Mouse (Mus musculus) heart, postnatal 14 days (tissue): Measurements from ENCODE around the gene Pkd1l2. TPM values are rescaled to one million over a fixed set of nuclear protein-coding genes. Genes with fewer than 3 reads are reported as not detected.

ENCODE experiments used
- DNase-seq, 2 experiments: peaks; one replicate each; pipeline ENCODE4 v3.0.0; 2021 to 2022
- intact Hi-C: fragments of 180-260 bp; cut with DNase I; formaldehyde crosslinking; loops from one replicate; pipeline ENCODE4 v1.15.1; 2025
- total RNA-seq, 2 experiments: library from RNA; stranded (reverse); gene quantifications; 2 replicates each; pipeline ENCODE4 v1.2.3; 2021

Pkd1l2 gene
- total RNA-seq, 2 experiments from 2014 or later, result not detected

DNA sequence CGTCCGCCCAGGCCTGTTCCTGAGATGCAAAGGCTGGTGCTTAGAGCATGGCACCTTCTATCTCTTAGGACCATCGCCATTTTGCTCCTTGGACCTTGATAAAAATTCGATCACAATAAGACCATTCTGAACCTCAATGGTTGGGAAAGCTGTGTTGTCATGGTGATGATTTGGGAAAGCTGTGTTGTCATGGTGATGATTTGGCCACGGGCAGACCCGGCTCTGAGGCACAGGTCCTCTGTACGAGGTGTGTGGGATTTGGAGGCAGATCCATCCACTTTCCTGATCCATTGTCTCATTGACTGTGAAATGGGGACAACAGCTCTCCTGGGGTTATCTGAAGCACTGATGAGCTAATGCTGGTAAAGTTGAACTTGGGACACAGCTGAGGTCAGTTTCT, 42.4 kb downstream of the Pkd1l2 start:
- no peak for DNase-seq
- intact Hi-C loops, result no loop called here

DNA sequence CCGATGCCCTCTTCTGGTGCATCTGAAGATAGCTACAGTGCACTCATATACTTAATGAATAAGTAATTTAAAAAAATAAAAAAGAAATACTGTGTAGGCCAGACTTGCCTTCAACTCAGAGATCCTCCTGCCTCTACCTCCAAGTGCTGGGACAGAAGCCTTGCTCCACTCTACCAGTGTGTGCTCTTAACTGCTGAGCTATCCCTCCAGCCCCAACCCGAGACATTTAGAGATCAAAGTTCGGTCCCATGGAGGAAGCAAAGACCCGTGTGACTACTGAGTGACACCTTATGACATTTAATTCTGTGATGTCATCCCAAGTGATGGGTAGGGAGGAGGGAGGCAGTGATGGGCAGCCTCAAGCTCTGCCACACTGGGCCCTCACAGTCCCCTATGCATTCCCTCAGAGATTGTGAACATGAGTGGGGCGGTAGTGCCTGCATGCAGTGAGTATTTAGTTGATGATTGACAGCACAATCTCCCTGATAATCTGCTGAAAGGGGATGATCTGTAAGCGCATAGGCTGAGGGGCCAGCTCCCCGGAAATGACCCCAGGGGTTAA, 44.8 kb downstream of the Pkd1l2 start:
- DNase-seq, result no peak
- intact Hi-C loops, result no loop called here

DNA sequence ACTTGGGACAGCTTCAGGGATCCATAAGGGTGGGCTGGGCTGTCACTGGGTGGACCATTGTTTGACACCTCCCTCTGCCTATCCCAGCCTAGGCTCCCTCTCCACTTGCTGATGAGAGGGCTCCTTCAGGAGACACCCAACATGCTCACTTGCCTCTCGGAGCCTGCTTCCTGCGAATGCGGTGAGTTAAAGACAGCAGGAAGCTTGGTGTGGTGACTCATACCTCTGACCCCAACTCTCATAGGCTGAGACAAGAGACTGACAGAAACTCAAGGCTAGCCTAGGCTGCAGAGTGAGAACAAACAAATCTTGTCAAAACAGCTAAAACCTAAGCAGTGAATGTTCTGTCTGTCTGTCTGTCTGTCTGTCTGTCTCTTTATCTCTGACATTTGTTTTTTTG, 48.9 kb downstream of the Pkd1l2 start:
- intact Hi-C loops, result no loop called here
- no peak for DNase-seq

DNA sequence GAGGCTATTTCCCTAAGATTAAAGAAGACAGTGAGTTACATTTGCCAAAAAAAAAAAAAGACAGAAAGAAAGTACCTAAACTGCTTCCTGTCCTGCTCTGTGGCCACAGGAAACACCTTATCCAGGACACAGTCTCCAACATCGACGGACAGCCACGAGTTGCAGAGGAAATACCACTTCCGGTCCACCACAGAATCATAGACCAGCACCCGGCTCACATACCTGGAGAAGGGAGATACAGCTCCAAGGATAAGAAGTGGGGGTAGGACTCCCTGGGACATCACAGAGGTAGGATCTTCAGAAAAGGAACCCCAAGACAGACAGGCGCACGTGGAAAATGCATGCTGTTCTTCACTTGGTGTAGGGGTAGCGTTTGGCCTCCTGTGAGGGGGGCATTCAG, 49.6 kb downstream of the Pkd1l2 start:
- no peak for DNase-seq
- intact Hi-C loops, result no loop called here

DNA sequence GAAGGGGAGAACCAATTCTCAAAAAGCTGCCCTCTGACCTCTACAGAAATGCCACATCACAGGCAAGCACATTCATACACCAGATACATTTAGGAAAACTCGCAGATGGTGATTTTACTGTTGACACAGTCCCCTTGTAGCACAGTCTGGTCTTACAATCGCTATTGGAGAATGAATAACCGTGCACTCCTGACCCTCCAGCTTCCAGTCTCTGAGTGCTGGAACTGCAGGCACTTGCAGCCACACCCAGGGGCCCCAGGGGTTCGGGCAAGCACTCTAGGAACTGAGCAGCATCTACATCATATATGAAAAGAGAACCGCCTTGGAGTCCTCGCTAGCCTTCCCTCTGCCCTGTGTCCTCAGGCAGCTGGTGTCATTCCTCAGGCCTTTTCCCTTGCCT, 50.8 kb downstream of the Pkd1l2 start:
- DNase-seq, result no peak
- intact Hi-C loops, result no loop called here

DNA sequence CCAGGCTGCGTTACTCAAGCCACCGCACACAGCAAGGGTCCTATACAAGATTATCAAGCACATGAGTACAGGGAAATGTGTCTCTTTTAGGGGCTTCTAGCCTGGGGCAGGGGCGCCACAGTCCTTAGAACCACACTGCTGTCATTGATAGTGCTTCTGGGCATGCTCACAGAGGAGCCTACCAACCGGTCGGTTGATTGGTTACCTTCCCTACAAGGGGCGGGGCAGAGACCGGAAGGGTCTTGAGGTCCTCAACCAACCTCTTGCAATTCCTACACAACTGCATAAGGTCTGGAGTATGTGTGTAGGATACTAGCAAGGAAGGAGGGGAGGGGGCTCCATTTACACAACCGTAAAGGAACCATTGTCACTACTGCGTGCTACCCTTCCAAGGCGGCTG, 53.6 kb downstream of the Pkd1l2 start:
- DNase-seq, result no peak
- intact Hi-C loops, result no loop called here

DNA sequence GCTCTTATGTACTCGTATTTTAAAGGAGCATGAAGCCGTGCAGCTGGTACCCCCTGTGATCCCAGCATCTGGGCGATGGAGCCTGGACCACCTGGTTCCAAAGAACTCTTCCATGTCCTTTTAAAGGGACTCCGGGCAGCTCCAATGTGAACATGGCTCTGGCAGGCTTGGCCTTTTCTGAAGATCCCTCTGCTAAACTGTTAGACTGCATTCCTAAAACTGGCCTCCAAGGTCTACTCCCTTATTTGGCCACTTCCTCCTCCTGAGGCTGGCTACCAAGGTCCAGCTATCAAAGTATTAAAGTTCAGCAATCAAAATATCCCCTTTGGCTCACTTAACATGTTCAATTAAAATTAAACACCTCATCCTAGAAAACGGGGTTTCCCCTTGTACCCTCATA, 54.6 kb downstream of the Pkd1l2 start:
- no peak for DNase-seq
- intact Hi-C loops, result no loop called here

DNA sequence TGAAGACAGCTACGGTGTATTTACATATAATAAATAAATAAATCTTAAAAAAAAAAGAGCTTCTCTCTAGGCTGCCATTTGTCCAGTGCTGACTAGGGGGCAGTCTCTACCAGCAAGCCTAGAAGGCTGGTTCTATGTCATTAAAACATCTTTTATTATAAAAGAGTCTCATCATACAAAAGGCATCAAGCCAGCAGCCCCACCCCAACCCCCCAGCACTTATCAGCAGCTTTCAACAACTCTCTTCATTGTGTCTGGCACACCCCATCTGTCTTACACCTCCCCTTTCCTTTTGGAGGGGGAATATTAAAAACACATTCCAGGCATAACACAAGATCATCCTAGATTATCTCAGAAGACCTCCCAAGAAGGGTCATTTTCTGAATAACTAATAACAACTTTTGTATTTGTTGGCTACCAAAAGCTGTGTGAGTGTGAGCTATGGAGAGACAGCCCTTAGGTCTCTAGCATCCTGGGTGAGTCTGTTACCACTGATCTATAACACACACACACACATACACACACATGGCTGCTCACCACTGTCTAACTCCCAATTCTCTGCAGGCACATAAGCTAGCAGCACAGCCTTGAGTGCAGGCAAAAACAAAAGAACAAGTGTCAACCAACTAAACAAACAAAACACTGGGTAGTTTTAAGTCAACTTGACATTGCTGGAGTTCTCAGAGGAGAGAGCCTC, 59.8 kb downstream of the Pkd1l2 start:
- intact Hi-C loops, result no loop called here
- peak in 1 of 2 experiments; percentile 17 for DNase-seq

DNA sequence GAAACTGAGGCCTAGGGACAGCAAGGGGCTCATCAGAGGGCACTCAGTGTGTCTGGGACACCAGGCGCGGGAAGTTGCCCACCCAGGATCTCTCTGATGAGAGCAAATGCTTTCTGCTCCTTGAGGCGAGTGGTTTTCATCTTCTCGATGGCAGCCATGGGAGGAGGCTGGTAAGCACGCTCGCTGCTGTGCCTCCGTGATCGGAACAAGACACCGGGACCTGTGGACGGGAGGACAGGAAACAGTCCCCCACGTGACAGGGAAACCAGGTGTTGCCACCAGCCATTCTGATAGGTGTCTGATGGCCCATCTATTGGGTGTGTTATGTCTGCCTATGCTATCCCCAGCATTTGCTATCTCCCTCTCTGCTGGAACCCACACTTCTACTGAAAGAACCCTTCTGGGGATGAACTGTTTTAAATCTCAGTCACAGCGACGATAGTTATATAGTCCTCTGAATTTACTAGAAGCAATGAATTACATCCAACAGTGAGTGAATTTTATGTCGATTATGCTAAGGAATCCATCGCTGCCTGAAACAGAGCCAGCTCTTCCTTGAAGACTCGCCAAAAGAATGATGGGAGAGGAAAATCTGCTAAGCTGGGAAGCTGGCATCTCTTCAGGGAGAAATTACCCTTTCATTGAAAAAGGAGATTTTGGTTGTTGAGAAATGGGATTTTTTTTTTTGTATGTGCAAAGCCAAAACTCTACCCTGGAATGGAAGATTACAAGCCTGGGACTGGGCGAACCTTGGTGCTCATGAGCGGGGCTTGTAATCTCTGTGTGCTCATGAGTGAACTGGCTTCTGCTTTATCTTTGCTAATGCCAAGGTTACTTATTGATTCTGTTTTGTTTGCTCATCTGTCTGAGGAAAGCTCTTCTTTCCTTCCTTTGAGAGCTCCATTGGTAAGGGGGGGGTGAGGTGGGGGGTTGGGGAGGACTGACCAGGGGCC, 62.6 kb downstream of the Pkd1l2 start:
- DNase-seq, result no peak
- intact Hi-C loops, result no loop called here

DNA sequence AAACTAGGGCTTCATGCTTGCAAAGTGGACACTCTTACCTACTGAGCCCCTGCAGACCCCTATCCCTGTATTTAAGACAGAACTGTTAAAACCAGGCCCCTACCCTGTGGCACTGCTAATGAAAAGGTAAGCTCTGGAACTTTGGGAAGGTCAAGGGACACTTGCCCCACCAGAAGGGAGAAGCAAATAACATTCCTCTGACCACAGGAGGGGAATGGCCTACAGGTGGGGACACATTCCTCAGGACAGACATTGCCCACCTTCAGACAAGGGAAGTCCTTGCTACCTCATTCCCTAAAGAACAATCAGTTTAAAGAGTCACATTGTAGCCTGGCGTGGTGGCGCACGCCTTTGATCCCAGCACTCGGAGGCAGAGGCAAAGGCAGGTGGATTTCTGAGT, 64.4 kb downstream of the Pkd1l2 start:
- DNase-seq, result no peak
- intact Hi-C loops, result no loop called here

DNA sequence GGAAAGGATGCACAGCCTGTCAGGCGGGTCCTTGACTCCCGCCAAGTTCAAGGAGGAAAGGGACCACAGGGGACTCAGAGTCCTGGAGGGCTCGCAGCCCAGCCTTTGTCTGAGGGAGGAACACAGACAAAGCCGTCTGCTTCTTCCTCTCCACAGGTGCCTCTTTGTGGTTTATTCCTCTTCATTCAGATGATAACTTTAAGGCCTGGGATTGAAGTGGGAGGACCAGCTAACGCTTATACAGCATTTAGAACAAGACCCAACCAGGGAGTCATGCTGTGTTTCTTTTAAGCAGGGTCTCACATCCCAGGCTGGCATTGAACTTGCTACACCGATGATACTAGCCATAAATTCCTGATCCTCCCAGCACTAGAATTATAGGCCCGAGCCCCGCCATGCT, 65.2 kb downstream of the Pkd1l2 start:
- DNase-seq, result no peak
- intact Hi-C loops, result no loop called here

DNA sequence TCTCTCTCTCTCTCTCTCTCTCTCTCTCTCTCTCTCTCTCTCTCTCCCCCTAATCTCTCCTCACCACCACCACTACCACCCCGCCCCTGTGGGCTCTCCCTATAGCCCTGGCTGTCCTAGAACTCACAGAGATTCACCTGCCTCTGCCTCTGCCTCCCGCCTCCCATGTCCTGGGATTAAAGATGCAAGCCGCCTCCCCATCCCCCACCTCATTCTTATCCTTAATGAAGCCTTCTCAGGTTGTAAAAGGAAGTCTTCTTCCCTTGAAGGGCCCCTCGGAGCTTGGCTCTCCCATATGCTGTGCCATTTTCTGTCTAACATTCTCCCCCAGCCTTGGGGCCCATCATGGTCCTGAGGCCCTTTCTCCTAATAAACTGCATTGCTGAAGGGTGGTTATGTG, 66.6 kb downstream of the Pkd1l2 start:
- no peak for DNase-seq
- intact Hi-C loops, result no loop called here

DNA sequence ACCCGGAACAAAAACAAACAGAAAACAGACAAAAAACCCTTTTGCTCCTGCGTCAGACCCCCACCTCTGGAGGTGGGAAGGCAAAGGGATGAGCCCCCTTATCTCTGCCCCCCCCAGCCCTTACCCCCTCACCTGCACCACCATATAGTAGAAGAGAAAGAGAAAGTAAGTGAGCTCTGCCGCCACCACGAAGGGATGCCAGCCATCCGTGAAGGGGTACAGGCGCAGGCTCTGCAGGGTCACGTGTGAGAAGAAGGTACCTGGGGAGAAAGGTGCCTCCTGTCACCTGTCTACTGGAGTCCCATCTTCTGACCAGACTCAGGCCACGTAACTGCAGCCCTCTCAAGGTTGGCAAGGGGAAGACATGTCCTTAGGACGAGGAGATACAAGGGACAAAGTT, 70.9 kb downstream of the Pkd1l2 start:
- no peak for DNase-seq
- intact Hi-C loops, result no loop called here

DNA sequence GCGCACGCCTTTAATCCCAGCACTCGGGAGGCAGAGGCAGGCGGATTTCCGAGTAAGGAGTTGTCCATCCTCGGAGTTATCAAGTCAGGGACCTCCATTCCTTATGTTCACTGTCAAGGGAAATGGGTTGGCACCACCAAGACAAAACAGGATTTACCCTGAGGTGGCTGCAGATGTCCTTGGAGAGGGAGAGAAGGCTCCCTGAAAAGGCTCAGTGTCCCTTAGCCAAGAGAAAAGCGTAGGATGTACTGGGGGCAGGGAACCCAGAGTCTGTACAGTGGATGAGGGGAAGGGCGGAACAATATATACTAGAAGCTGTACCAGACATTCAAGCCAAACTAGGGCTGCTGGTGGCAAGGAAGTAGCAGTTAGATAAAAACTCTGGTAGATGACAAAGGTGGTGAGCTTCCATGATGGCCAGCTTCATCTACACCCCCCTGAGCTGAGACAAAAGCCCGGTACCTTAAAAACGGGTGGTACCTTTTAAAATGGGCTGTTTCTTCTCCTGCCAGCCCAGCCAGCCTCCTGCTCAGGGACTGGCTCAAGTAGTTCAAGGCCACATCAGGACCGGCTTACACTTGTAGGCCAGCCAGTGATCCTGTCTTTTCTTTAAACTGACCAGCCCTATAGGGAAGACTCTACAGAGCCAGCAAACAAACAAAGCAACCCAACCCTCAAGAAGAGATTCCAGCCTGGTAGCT, 88.1 kb downstream of the Pkd1l2 start:
- DNase-seq, result no peak
- intact Hi-C loops, result no loop called here

DNA sequence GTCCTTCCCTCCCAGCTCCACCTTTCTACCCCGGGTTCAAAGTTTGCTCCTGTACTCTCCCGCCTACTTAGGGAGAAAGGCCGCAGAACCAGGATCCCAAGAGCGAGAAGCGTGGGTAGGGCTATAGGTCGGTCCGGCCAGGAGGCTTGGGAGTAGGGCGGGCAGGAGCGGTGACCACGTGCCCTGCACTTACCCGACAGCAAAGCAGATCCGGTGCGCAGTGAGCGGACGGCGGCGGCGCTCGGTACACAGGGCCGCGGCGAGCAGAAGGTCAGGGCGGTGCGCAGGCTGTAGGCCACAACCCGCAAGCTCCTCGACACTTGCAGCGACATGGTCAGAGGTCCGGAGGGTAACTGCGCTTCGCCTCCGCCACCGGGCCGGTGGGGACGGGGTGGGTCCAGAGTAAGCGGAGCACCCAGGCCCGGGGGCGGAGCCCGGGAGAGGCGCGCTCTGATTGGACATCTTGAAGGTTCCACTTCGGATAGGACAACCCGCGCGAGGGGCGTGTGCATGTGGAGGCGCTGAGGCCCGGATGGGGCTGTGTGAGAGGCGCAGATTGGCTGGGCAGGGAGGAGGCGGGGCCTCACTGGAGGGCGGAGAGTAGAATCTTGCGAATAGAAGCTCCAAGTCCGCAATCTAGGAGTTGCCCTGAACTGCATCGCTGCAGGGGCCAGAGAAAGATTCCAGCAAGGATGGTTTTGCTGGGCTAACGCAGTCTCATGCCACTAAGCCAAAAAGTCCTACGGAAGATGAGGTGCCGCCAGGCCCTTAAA, 89.0 kb downstream of the Pkd1l2 start, which contains the start of gene Gcsh:
TSS of gene Gcsh (minus strand) at position 443 of the 773 bp plus-strand sequence.
- intact Hi-C loops, result no loop called here

DNA sequence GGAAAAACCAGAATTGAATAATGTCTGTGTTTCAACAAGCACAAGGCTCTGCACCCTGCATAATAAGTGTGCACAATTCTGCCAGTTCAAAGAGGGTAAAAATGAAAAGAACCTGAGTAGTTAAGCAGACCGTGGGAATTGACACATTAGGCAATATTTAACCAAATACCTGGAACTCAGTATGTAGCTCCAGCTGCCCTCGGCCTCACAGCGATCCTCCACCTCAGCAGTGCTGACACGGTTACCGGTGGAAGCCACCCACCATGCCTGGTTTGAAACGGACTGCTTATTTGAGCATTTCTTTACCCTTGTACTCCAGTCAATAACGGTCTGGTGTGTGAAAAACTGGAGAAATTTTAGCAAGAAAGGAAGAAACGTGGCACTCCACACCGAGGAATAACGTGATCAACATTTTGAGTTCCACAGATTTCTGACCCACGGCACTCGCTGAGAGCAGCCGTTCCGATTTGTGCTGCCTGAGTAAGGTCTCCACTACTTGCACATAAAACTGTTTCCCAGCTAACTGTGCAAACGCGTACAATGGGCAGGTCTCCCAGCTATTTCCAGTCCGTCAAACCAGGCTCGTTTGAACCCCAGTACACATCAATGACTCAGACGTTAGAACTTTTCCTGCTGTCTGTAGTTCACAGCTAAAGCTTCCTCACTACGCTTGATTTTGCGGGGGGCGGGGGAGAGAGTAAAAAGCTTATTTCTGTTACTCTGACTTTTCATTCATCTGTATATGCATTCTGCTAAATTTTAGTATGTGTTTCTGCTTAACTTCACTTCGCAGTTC, 89.9 kb downstream of the Pkd1l2 start:
- intact Hi-C loops, result no loop called here
- DNase-seq, result peak in 1 of 2 experiments; percentile 8

More for the DNA sequence above, 89.0 kb downstream of the Pkd1l2 start, which contains the start of gene Gcsh:
- peak; percentile 98 for DNase-seq

DNA sequence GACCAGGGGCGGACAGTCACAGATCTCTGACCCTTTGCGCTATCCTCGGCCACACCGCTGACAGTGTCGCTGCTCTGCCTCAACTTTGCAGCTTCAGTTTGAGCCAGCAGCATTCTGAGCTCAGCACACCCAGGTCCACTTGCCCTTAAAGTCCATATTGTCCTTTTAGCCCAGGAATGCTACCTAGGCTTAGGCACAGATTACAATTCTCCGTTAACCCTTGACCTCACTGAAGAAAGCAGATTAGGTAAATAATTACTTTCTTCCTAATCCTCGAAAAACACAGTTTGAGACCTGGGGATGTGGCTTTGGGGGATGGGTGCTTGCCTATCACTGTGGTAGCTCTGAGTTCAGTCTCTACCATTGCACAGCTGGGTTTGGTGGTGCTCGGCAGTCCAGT, 91.0 kb downstream of the Pkd1l2 start:
- intact Hi-C loops, result no loop called here
- DNase-seq, result no peak

DNA sequence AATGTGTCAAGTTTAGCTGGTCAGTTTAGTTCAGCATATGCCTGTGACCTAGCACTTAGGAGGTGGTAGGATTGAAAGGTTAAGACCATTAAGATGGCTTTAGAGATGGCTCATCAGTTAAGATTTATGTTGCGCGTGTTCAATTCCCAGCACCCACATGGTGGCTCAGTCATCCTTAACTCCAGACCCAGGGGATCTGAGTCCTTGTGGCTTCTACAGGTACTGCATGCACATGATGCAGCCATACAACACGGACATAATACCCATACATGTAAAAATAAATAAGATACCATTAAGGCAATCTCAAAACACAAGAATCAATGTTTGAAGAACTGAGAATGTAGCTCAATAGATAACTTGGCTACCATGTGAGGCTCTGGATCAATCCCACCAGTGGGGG, 92.4 kb downstream of the Pkd1l2 start:
- intact Hi-C loops, result no loop called here
- no peak for DNase-seq

DNA sequence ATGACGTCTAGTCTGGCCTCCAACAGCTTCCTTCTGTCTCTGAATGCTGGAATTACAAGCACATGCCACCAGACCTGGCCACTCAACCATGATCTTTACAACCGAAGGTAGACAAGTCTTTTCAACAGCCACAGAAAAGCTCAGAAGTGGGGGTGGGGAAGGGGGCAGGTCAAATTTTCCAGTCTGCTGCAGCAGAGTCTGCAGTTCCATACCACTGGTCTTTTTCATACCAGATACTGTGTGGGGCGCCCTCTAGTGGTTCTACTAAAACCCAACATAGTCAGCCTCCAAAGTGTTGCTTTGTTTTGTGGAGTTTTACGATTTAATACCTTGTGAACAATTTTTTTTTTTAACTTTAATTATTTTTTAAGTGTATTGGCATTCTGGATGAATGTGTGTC, 102.1 kb downstream of the Pkd1l2 start:
- peak; percentile 55 to 77 for DNase-seq
- intact Hi-C loops, result loop anchor here (1.0 to 5.0 kb wide), 2 partner anchors 37 to 113 kb away; partner anchors contain the start of gene Atmin
